Mouse (Mus musculus): ENCODE measurements at regions not wholly inside any gene's neighbourhood (a gene's known extent, or its start where the extent isn't known, plus 50 kb on each side); places are given as distances from the start of the nearest gene placed in this dataset.

DNA sequence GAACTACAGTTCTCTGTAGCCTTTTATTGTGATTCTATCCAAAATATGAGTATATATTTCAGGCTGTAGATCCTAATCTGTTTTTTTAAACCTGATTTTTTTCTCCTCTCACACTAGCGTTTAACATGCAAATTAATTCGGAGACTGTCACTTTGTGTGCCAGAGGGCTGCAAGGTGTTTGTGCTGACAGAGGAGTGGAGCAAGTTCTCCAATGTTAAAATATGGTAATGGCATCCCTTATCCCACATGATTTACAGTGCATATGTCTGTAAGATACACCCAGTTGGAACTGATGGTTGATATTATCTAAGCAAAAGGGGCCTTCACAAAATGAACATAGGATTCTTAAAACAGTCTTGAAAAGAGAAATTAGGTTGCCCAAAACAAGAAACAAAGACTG, 90.1 kb upstream of the Hdac2 start:
- no peak for DNase-seq (ENCODE audit: low read depth, low spot score)

DNA sequence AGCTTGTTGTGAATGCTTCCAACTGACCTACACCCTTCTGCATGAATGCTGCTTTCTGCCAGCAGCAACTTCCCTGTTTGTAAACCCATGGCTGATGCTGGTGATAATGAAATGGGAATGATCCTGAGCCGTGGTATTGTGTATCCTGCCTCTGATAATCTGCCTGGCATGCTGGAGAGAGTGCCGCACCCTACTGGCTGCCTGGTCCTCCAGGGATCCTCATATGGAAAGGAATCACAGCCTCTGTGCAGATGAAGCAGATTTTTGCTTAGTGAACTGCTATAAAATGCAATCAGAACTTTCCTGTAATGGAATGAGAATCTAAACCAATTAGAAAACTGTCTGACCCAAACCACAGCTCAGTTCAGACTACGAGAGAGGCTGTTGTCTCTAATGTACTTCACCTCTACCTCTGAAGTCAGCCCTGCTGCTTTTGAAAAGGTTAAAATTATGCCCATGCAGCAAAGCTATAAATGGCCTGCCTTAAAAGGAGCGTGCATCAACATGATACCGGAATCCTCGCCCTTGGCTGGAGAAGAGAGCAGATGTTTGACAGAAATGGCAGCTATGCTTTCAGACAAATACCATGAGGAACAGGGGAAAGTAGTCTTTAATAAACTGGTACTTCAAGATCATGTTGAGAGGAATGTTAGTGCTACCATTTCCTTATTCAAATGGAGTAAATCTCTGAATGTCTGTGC, 76.3 kb upstream of the Hdac2 start:
- DNase-seq (ENCODE audit: low read depth, low spot score): no peak

GRCm38 (mm10) chr10:36908861-36909260, 65.5 kb upstream of the Hdac2 start:
- DNase-seq (ENCODE audit: low read depth, low spot score): no peak

- peak; percentile 5 for DNase-seq (ENCODE audit: low read depth, low spot score)
Observed at GRCm38 (mm10) chr10:36918037-36918436, 56.3 kb upstream of the Hdac2 start.

- no peak for DNase-seq (ENCODE audit: low read depth, low spot score)
Observed at GRCm38 (mm10) chr10:36923756-36924155, 50.6 kb upstream of the Hdac2 start.

- DNase-seq (ENCODE audit: low read depth, low spot score): no peak
Observed at GRCm38 (mm10) chr10:36924161-36924560, 50.2 kb upstream of the Hdac2 start.
